Mouse (Mus musculus) C2C12 (cell line): ENCODE results near the gene Ubtd2.

ENCODE experiments used
- CTCF ChIP-seq: IDR thresholded peaks from one replicate; pipeline ENCODE4 v1.5.1; 2011; ENCODE audit not compliant: control insufficient read depth, insufficient read depth, insufficient read length
- MYOG ChIP-seq: IDR thresholded peaks from one replicate; pipeline ENCODE4 v1.6.1; 2011; ENCODE audit not compliant: control insufficient read depth, insufficient read length; ENCODE audit errors: extremely low read depth
- USF1 ChIP-seq: IDR thresholded peaks from one replicate; pipeline ENCODE4 v1.6.1; 2011; ENCODE audit warnings: low read depth, mild to moderate bottlenecking, control low read depth, moderate library complexity

DNA sequence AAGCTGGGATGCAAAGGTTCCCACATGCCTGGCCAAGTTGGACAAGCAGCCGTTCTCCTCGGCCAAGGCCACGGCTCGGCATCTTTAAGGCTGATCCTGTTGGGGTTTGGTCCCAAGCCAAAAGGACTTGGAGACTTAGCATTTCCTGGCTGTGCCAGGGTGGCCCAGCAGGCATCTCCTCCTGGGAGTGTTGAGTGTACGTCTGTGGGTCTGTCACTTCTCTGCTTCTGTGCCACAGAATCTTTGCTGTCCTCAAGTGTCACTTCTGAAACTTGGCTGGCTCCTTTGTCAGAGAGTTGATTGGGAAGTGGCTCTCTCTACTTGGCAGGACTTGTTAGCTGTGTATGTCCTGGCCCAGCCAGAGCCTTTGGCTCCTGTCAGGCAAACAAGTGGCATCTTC is 91.3 kb downstream of the Ubtd2 start:
- TF ChIP-seq CTCF (no peak), MYOG (no peak), USF1 (no peak)
